Mouse (Mus musculus): ENCODE measurements around the gene Ube2b. TPM values are rescaled to one million over a fixed set of nuclear protein-coding genes. Genes with fewer than 3 reads are reported as not detected.

The Ube2b gene
- polyA plus RNA-seq, 1 experiment = 40.0 TPM

DNA sequence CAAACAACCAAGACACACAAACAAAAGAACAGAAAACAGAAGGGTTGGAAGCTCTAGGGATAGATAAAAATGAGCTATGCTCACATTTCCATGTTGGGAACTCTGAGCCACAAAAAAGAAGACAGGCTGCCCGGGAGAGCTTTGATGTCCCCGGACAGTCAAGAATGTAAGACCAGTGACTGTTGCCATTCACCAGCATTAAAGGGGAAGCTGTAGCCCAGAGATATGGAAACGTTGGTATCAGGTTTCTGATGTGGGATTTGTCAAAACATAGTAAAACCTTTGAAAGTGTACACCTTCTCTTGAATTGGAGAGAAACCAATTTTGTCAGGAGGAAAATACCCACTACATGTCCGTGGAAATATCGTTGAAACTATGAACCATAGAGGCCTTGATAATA, 41.1 kb downstream of the Ube2b start:
- peaks cover 2% of the 10 kb centered on the region; the same call in 1 of the 2 replicates for H3K27me3 ChIP-seq (ENCODE audit: control insufficient read depth)
- no peak overlapping the region for H3K4me3 ChIP-seq (replicated peaks)
- no peaks in the 10 kb centered on the region; the same call in 1 of the 2 replicates for H3K9me3 ChIP-seq (ENCODE audit: control insufficient read depth, low read length)
- no peaks in the 10 kb centered on the region for H3K4me1 ChIP-seq (ENCODE audit: control insufficient read depth)
- TF ChIP-seq TAL1 (IDR thresholded peaks at IDR 0.05; ENCODE audit: low read length) (no peak), GATA1 (IDR thresholded peaks at IDR 0.05; ENCODE audit: low read length) (no peak)
- no peaks in the 10 kb centered on the region for H3K36me3 ChIP-seq (ENCODE audit: control insufficient read depth)

DNA sequence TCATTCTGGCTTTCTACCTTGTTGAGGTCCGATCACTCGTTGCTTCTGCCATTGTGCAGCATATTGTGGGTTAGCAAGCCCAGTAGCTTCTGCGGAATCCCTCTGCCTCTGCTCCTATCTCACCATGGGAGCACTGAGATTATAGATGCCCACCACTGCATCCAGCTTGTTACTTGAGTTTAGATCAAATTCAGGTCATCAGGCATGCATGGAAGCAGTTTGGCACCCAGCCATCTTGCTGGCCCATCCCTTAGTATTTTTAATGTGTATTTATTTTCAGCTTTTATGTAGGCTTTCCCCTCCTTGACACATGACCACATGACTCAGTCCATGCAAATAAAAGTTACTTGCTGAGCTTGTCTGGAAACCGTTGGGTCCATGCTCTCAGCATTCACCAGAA, 42.8 kb downstream of the Ube2b start:
- Histone ChIP-seq H3K4me3 (replicated peaks) (no peak overlapping the region), H3K9me3 (ENCODE audit: control insufficient read depth, low read length) (no peaks in the 10 kb centered on the region; the same call in 1 of the 2 replicates), H3K4me1 (ENCODE audit: control insufficient read depth) (no peaks in the 10 kb centered on the region), H3K36me3 (ENCODE audit: control insufficient read depth) (no peaks in the 10 kb centered on the region), H3K27me3 (ENCODE audit: control insufficient read depth) (peaks cover 2% of the 10 kb centered on the region; the same call in 1 of the 2 replicates)
- no peak for TF ChIP-seq GATA1 (IDR thresholded peaks at IDR 0.05; ENCODE audit: low read length)
- TF ChIP-seq TAL1 (IDR thresholded peaks at IDR 0.05; ENCODE audit: low read length) = no peak

DNA sequence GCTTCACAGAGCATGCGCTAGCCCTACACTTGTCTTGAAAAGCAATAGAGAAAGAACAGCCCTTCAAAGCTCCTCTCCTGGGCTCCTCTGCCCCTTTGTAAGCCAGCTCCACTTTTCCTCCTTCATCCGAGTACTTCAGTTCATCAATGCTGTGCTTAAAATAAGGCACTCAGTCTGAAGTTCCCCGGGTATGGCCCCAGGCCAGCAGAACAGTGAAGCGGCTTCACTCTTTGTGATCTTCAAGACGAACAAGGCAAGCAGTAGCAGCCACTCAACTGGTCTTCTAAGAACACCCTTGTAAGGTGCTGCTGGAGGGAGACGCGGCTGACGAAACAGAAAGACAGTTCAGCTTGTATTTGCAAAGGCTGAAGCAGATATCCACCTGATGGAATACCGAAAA, 44.5 kb downstream of the Ube2b start:
- Histone ChIP-seq H3K9me3 (ENCODE audit: control insufficient read depth, low read length) (no peaks in the 10 kb centered on the region; the same call in 1 of the 2 replicates), H3K4me1 (ENCODE audit: control insufficient read depth) (peaks cover 3% of the 10 kb centered on the region), H3K36me3 (ENCODE audit: control insufficient read depth) (no peaks in the 10 kb centered on the region), H3K4me3 (replicated peaks) (no peak overlapping the region), H3K27me3 (ENCODE audit: control insufficient read depth) (peaks cover 2% of the 10 kb centered on the region; the same call in 1 of the 2 replicates)
- no peak for TF ChIP-seq TAL1 (IDR thresholded peaks at IDR 0.05; ENCODE audit: low read length)

DNA sequence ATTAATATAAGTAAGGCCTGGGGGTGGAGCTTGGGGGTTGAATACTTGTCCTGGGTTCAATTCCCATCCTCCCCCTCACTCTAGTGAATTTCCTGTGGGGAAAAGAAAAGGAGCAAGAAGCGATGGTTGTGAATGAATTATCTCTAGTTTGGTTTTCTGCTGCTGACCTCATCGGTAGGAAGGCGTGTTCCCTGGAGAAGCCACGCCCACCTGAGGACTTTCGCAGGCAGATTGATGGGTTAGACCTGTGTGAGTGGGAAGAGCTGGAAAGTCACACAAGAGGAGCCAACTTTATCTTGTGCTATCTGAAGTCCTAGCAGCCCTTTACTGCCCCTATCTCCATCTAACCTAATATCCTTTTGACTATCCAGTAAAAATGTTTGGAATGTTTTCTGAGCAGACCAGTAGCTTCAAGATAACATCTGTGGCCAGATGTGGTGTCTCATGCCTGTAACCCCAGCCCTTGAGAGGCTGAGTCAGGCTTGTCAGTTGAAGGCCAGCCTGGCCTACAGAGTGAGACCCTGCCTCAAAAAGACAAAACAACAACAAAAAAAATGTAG, 48.6 kb downstream of the Ube2b start:
- no peak for TF ChIP-seq GATA1 (IDR thresholded peaks at IDR 0.05; ENCODE audit: low read length)
- no peak for TF ChIP-seq TAL1 (IDR thresholded peaks at IDR 0.05; ENCODE audit: low read length)
- Histone ChIP-seq H3K4me1 (ENCODE audit: control insufficient read depth) (peaks cover 13% of the 10 kb centered on the region), H3K4me3 (replicated peaks) (no peak overlapping the region), H3K36me3 (ENCODE audit: control insufficient read depth) (no peaks in the 10 kb centered on the region), H3K9me3 (ENCODE audit: control insufficient read depth, low read length) (no peaks in the 10 kb centered on the region), H3K27me3 (ENCODE audit: control insufficient read depth) (peaks cover 2% of the 10 kb centered on the region; the same call in 1 of the 2 replicates)

DNA sequence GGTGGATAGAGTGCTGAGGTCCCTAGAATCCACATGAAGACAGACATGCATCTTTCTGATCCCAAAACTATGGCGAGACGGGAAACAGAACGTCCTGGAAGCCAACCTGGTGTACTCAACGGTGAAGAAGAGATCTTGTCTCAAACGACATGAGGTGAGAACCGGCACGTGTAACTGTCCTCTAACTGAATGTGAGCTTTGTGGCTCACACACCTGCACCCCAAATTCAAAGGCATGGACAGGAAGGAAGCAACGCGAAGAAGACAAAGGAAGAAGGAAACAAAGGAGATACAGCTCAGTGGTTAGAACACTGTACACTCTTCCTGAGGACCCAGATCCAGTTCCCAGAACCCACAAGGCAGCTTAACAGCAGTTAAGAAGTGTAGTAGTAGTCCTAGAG, 50.6 kb downstream of the Ube2b start:
- H3K36me3 ChIP-seq (ENCODE audit: control insufficient read depth) = no peaks in the 10 kb centered on the region
- TF ChIP-seq GATA1 (IDR thresholded peaks at IDR 0.05; ENCODE audit: low read length) (no peak), TAL1 (IDR thresholded peaks at IDR 0.05; ENCODE audit: low read length) (no peak)
- no peak overlapping the region for H3K4me3 ChIP-seq (replicated peaks)
- no peaks in the 10 kb centered on the region for H3K9me3 ChIP-seq (ENCODE audit: control insufficient read depth, low read length)
- no peaks in the 10 kb centered on the region for H3K27me3 ChIP-seq (ENCODE audit: control insufficient read depth)
- peaks cover 13% of the 10 kb centered on the region for H3K4me1 ChIP-seq (ENCODE audit: control insufficient read depth)

DNA sequence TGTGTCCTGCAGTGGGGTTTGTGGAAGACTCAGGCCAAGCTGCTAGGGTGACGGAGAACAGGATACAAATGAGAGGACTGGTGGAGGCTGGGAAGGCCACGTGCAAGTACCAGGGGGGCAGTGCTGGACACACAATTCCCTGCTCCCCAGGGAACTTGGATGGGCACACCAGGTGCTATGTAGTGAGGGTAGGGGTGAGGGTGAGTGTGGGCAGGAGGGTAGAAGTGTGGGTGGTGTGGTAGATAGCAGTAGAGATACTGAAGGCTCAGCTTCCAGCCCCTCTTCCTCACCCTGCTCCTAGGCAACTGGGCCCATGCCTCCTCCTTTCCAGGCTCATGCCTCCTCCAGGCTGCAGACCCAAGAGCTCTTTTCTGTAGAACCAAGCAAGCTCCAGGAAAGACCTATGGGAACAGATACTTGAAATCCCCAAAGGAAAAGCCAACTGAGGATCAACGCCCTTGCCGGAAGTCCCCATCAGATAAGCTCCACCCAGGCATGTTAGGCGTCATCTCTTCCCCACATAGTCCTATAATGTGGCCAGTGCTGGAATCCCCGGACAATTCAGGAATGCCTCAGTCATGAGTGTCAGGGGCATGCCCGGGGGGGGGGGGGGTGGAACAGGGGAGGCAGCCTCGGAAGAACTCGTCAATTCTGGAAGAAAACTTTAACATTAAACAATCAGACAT, 51.3 kb downstream of the Ube2b start:
- H3K4me1 ChIP-seq (ENCODE audit: control insufficient read depth) = peaks cover 13% of the 10 kb centered on the region

DNA sequence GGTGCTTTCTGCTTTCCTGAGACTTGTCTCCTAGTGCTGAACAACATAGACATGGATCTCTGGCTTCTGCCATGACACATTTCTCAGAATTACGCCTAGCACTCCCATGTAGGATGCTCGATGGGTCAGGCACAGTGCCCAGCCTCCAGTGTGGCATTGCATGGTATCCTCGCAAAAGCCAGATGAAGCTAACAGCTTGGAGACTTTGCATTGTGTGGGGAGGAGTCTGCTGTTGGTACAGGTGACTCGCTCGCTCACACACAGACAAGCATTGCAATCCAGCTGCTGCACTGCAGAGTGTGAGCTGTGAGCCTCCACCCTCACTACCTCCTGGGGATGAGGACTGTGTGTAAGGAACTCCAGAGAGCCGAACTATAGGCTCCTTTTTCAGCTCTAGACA, 54.4 kb downstream of the Ube2b start:
- Histone ChIP-seq H3K9me3 (ENCODE audit: control insufficient read depth, low read length) (no peaks in the 10 kb centered on the region; the same call in 1 of the 2 replicates), H3K36me3 (ENCODE audit: control insufficient read depth) (no peaks in the 10 kb centered on the region), H3K4me3 (replicated peaks) (no peak overlapping the region), H3K4me1 (ENCODE audit: control insufficient read depth) (peaks cover 11% of the 10 kb centered on the region), H3K27me3 (ENCODE audit: control insufficient read depth) (no peaks in the 10 kb centered on the region)
- TF ChIP-seq GATA1 (IDR thresholded peaks at IDR 0.05; ENCODE audit: low read length) = no peak
- no peak for TF ChIP-seq TAL1 (IDR thresholded peaks at IDR 0.05; ENCODE audit: low read length)

More for the DNA sequence above, 51.3 kb downstream of the Ube2b start:
- H3K27me3 ChIP-seq (ENCODE audit: control insufficient read depth) = no peaks in the 10 kb centered on the region
- H3K9me3 ChIP-seq (ENCODE audit: control insufficient read depth, low read length) = no peaks in the 10 kb centered on the region
- no peak overlapping the region for H3K4me3 ChIP-seq (replicated peaks)
- TF ChIP-seq GATA1 (IDR thresholded peaks at IDR 0.05; ENCODE audit: low read length) = peak; percentile 48; the same call in 1 of the 2 replicates
- TF ChIP-seq TAL1 (IDR thresholded peaks at IDR 0.05; ENCODE audit: low read length) = no peak
- no peaks in the 10 kb centered on the region for H3K36me3 ChIP-seq (ENCODE audit: control insufficient read depth)

DNA sequence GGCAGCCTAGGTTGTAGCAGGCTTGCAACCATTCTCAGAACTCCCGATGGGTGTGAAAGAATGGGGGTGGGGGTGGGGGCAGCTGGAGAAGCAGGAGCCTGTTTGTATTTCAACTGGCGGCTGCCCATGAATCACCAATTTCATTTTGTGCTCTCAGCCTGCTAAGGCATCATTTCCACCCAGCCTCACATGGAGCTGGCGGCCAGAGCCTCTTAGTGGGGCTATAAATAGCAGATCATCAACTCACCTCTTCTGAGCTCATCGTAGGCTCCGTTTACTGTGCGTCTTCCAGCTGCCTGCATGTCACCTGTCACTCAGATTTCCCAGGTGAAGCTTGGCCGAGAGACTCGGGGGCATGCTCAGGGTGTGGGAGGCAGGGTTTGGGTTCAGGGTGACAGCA, 55.0 kb downstream of the Ube2b start:
- H3K4me3 ChIP-seq (replicated peaks) = no peak overlapping the region
- TF ChIP-seq GATA1 (IDR thresholded peaks at IDR 0.05; ENCODE audit: low read length) = no peak
- TF ChIP-seq TAL1 (IDR thresholded peaks at IDR 0.05; ENCODE audit: low read length) = no peak
- H3K27me3 ChIP-seq (ENCODE audit: control insufficient read depth) = no peaks in the 10 kb centered on the region
- no peaks in the 10 kb centered on the region for H3K36me3 ChIP-seq (ENCODE audit: control insufficient read depth)
- no peaks in the 10 kb centered on the region; the same call in 1 of the 2 replicates for H3K9me3 ChIP-seq (ENCODE audit: control insufficient read depth, low read length)
- peaks cover 11% of the 10 kb centered on the region for H3K4me1 ChIP-seq (ENCODE audit: control insufficient read depth)

DNA sequence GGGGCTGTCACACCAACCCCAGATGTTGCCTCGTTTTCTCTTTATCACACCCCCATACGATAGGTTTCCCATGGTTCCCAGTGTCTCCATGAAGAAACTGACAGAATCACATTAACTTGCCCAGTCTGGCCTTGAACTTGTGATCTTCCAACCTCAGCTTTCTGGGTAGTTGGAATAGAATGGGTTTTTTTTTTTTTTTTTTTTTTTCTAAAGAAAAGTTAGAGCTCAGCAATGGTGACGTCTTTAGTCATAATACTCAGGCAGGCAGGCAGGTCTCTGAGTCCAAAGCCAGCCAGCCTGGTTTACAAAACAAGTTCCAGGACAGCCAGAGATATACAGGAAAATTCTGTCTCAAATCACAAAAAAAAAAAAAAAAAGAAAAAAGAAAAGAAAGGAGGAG, 56.3 kb downstream of the Ube2b start:
- TF ChIP-seq GATA1 (IDR thresholded peaks at IDR 0.05; ENCODE audit: low read length) (no peak), TAL1 (IDR thresholded peaks at IDR 0.05; ENCODE audit: low read length) (no peak)
- no peak overlapping the region for H3K4me3 ChIP-seq (replicated peaks)
- no peaks in the 10 kb centered on the region for H3K36me3 ChIP-seq (ENCODE audit: control insufficient read depth)
- no peaks in the 10 kb centered on the region for H3K27me3 ChIP-seq (ENCODE audit: control insufficient read depth)
- H3K9me3 ChIP-seq (ENCODE audit: control insufficient read depth, low read length) = no peaks in the 10 kb centered on the region; the same call in 1 of the 2 replicates
- H3K4me1 ChIP-seq (ENCODE audit: control insufficient read depth) = peaks cover 9% of the 10 kb centered on the region

Measured in erythroblast, embryonic 14.5 days (primary cell).